Mouse (Mus musculus) limb, embryonic 12.5 days (tissue): ENCODE measurements around the gene Cog6. TPM values are rescaled to one million over a fixed set of nuclear protein-coding genes. Genes with fewer than 3 reads are reported as not detected.
A peak's percentile ranks its signal among the peaks of the same experiment; 100 is the strongest.

Experiments
- ATAC-seq: fragments of 200-750 bp; cut with Nextera tagmentation; 2 replicates; pipeline ENCODE4 v1.8.0; 2017; ENCODE audit warnings: low read depth, moderate TSS enrichment; ENCODE audit not compliant: insufficient number of reproducible peaks, insufficient read depth, low FRiP score, low TSS enrichment
- H3K27ac ChIP-seq: fragments of 300-500 bp; sonication (generic); 2 replicates; pipeline ENCODE4 v1.5.1; 2016; ENCODE audit warnings: mild to moderate bottlenecking, moderate library complexity
- H3K27me3 ChIP-seq: fragments of 300-500 bp; sonication (generic); 2 replicates; pipeline ENCODE4 v1.6.1; 2016; ENCODE audit warnings: mild to moderate bottlenecking, moderate library complexity
- H3K36me3 ChIP-seq: fragments of 300-500 bp; sonication (generic); 2 replicates; pipeline ENCODE4 v1.6.1; 2016; ENCODE audit warnings: mild to moderate bottlenecking, moderate library complexity
- H3K4me1 ChIP-seq: fragments of 300-500 bp; sonication (generic); replicated peaks from 2 replicates; pipeline ENCODE4 v1.6.1; 2016
- H3K4me2 ChIP-seq: fragments of 300-500 bp; sonication (generic); 2 replicates; pipeline ENCODE4 v1.6.1; 2016; ENCODE audit warnings: mild to moderate bottlenecking, moderate library complexity
- H3K4me3 ChIP-seq: fragments of 300-500 bp; sonication (generic); replicated peaks from 2 replicates; pipeline ENCODE4 v1.5.1; 2016; ENCODE audit warnings: mild to moderate bottlenecking
- H3K9ac ChIP-seq: fragments of 300-500 bp; sonication (generic); replicated peaks from 2 replicates; pipeline ENCODE4 v1.6.1; 2016; ENCODE audit warnings: mild to moderate bottlenecking, moderate library complexity
- H3K9me3 ChIP-seq: fragments of 300-500 bp; sonication (generic); 2 replicates; pipeline ENCODE4 v1.6.1; 2016; ENCODE audit warnings: mild to moderate bottlenecking, moderate library complexity
- WGBS: fragments of 180-500 bp; shearing (Covaris S2); methylation state at CpG from one replicate; pipeline ENCODE4 v1.1.7; 2016; 5-methylcytosine and 5-hydroxymethylcytosine counted together
- polyA plus RNA-seq: library from polyadenylated mRNA; unstranded; fragments of >200 nt; fragmentation: Nextera tagmentation; extraction: Ambion mirVana; gene quantifications from 2 replicates; pipeline ENCODE4 v1.2.1, GENCODE M21; 2016

Cog6 gene
- polyA plus RNA-seq, 1 experiment from 2014 or later, result 51.5 TPM

DNA sequence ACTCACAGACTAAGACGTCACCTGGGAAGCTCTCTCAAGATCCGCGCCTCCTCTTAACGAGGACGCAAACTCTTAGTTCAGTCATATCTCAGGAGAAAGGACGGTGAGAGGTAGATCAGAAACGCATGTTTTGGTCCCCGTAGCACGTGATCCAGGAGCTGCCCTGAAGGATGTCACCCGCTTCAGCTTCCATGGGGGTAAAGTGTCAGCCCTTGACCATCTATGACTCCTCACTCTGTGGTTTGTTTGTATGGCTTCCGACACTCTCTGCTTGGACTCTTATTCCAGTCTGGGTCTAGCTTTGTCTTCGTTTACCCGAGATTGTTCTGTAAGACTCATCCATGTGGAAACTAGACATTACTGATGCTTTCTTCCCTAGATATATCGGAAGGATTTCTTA lies 54.6 kb downstream of the Cog6 start:
- Histone ChIP-seq H3K4me2 (no peak overlapping the region), H3K9me3 (peaks cover 5% of the 10 kb centered on the region; the same call in 1 of the 2 replicates), H3K36me3 (no peaks in the 10 kb centered on the region), H3K27me3 (no peaks in the 10 kb centered on the region), H3K4me1 (peaks cover 17% of the 10 kb centered on the region), H3K9ac (no peak overlapping the region), H3K27ac (no peak overlapping the region), H3K4me3 (no peak overlapping the region)
- ATAC-seq, result no peak
- WGBS, result 93% methylated on average over 14 of the region's 14 CpGs

DNA sequence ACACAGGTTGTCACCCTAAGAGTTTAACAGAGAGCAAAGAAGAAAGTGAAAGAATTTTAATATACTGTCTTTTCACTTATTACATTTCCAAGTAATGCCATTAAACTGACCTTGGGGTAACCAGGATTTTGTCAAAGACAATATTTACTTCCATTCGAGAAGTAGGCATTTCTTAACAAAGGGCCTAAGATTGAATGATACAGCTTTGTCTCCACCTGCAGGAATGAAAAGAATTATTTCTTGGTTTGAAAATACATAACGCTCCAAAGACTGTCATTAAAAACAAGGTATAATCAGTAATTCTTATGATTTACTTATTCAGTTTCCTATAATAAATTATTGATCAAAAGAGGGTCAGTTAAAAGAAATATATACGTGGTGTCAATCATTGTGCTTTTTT lies 55.4 kb downstream of the Cog6 start:
- H3K27me3 ChIP-seq, result no peaks in the 10 kb centered on the region
- no peak overlapping the region for H3K4me2 ChIP-seq
- WGBS, result 85% methylated on average over 3 of the region's 3 CpGs
- no peak overlapping the region for H3K4me3 ChIP-seq
- H3K9me3 ChIP-seq, result peaks cover 5% of the 10 kb centered on the region; the same call in 1 of the 2 replicates
- no peak overlapping the region for H3K27ac ChIP-seq
- no peak for ATAC-seq
- peaks cover 17% of the 10 kb centered on the region for H3K4me1 ChIP-seq
- no peak overlapping the region for H3K9ac ChIP-seq
- H3K36me3 ChIP-seq, result no peaks in the 10 kb centered on the region

DNA sequence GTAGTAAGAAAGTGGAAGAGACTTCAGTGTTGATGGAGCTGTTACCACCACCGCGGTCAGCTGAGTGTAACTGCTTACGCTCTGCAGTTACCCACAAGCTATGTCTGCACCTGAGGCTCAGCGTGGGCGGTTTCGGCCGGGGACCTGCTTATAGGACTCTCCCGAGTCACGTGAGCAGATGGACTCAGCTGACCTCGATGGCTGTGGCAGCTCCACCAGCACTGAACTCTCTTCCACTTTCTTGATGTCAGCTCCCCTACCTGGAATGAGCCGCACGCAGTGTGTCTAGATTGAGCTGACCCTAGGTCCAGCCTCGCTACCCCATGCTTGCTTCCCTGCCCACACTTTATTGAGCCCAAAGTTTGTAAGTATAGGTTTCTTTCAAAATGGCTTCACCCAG lies 56.1 kb downstream of the Cog6 start:
- no peaks in the 10 kb centered on the region for H3K27me3 ChIP-seq
- no peak for ATAC-seq
- H3K4me1 ChIP-seq, result peaks cover 17% of the 10 kb centered on the region
- no peak overlapping the region for H3K27ac ChIP-seq
- no peak overlapping the region for H3K4me3 ChIP-seq
- 93% methylated on average over 13 of the region's 13 CpGs for WGBS
- no peak overlapping the region for H3K9ac ChIP-seq
- H3K36me3 ChIP-seq, result no peaks in the 10 kb centered on the region
- peaks cover 5% of the 10 kb centered on the region; the same call in 1 of the 2 replicates for H3K9me3 ChIP-seq
- H3K4me2 ChIP-seq, result no peak overlapping the region

DNA sequence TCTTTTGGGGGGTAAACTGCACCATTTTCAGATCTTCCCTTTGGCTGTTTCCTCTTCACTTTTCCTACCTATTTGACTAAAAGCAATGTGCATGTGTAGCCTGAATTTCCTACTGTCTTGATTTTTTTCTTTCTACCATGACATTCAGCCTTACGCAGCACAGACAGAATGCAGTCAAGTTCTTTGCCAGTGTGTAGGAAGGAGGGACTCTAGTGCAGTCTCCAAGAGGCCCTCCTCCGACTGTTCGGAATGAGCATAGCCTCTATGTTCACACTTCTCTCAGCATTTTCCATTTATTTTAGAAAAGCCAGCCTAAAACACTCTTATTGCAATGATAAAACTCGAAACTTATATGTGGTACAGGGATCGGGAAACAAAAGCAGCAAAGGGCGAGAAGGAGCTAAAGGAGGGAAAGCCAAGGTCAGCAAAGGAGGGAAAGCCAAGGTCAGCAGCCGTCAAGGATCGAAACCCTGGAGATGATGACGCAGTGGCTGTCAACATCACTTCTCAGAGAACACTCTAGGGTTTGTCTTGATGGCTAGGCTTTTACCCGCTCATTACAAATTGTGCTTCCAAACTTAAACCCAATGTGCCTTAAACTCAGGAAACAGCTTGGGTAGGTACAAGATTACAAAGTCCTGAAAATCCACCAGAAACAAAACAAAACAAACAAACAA lies 58.5 kb downstream of the Cog6 start:
- no peaks in the 10 kb centered on the region for H3K27me3 ChIP-seq
- H3K9me3 ChIP-seq, result peaks cover 5% of the 10 kb centered on the region; the same call in 1 of the 2 replicates
- no peak for ATAC-seq
- H3K27ac ChIP-seq, result no peak overlapping the region
- 85% methylated on average over 10 of the region's 10 CpGs for WGBS
- H3K9ac ChIP-seq, result no peak overlapping the region
- peaks cover 21% of the 10 kb centered on the region for H3K4me1 ChIP-seq
- no peak overlapping the region for H3K4me2 ChIP-seq
- no peaks in the 10 kb centered on the region for H3K36me3 ChIP-seq
- H3K4me3 ChIP-seq, result no peak overlapping the region

DNA sequence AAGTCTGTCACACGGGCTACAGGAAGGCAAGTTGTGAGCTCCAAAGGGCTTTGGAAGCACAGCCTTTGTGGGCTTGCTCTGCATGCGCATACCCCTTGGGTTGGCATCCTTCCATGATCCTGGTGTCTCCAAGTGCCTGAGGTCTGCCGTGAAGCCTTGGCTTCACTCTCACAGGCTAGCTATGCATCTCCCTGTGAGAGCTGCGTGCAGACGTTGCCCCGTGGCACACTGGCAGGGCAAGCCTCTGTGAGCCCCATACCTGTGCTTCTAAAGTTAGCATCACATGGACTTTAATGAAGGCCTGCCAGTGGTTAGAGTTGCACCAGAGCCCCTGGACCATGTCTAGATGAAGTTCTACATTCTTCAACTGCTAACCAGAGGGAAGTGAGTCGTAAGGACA lies 59.2 kb downstream of the Cog6 start:
- Histone ChIP-seq H3K4me2 (no peak overlapping the region), H3K9me3 (peaks cover 5% of the 10 kb centered on the region; the same call in 1 of the 2 replicates), H3K36me3 (no peaks in the 10 kb centered on the region), H3K9ac (no peak overlapping the region), H3K27me3 (no peaks in the 10 kb centered on the region), H3K4me1 (peaks cover 15% of the 10 kb centered on the region), H3K27ac (peak overlapping the region; percentile 37; the same call in 1 of the 2 replicates), H3K4me3 (no peak overlapping the region)
- WGBS, result 85% methylated on average over 7 of the region's 7 CpGs
- ATAC-seq, result no peak

DNA sequence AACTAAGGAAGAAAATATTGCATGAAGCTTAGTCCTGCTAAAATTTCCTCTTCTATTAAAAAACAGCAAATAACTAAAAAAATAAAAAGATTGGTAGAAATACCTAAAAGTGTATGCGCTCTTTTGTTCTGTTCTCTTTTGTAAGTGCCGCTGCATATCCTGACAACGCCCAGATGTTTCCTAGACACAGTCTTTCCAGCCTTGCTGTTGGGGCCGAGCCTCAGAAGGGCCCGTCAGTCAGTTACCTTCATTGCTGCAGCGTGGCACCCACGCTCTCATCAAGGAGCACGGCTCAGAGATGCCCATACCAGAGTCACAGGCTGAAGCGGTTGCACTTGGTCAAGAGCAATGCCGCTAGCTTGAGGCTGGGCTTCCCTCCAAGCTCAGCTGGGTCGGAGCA lies 60.8 kb downstream of the Cog6 start:
- Histone ChIP-seq H3K27me3 (no peaks in the 10 kb centered on the region), H3K4me2 (no peak overlapping the region), H3K4me3 (no peak overlapping the region), H3K4me1 (peaks cover 15% of the 10 kb centered on the region), H3K36me3 (no peaks in the 10 kb centered on the region), H3K9ac (no peak overlapping the region), H3K9me3 (peaks cover 5% of the 10 kb centered on the region; the same call in 1 of the 2 replicates), H3K27ac (no peak overlapping the region)
- WGBS, result 84% methylated on average over 11 of the region's 11 CpGs
- ATAC-seq, result no peak

DNA sequence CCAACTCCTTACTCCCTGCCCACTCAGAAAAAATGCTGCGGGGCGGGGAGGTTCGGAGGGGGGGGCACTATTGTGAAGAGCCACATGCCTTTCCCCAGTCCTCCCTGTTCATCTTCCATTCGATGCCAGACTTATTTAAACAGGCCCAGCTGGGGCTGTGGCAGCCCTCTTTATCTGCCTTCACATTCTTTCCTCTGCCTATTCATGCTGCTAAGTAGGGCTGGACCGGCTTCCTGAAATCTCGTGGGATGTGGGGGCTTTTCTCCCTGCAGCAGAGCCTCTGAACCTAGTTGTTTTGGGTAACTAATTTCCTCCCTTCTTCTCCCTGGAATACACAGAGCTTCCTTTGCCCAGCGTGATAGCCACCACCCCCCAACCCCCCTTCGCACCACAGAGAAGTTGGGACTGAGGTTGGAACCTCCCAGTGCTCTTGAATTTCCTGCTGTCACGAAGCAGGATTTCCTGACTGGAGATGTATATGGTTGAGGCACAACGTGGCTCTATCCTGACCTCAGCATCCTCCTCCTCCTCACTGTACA lies 61.5 kb downstream of the Cog6 start:
- WGBS, result 35% methylated on average over 10 of the region's 10 CpGs

DNA sequence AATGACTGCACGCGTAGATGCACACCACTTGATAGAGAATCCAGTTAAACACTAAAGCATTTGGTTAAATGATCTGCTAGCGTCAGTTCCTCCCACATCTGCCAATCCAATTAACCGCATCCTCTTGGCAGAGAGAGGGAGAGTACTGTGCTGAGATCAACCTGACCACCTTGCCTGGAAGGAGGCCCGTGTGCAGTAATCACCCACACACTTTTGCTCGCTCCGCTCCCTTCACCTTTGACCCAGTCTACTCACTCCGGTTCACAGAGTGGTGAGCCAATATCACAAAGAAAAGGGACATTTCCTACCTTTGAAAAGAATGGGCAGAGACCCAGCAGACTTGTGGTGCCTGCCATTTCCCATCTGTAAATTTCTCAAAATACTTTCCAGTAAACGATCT lies 62.4 kb downstream of the Cog6 start:
- H3K27ac ChIP-seq, result no peak overlapping the region
- WGBS, result 66% methylated on average over 9 of the region's 9 CpGs
- no peak overlapping the region for H3K4me2 ChIP-seq
- H3K27me3 ChIP-seq, result no peaks in the 10 kb centered on the region
- H3K9me3 ChIP-seq, result no peaks in the 10 kb centered on the region
- ATAC-seq, result no peak
- H3K4me3 ChIP-seq, result no peak overlapping the region
- no peak overlapping the region for H3K9ac ChIP-seq
- peaks cover 15% of the 10 kb centered on the region for H3K4me1 ChIP-seq
- no peaks in the 10 kb centered on the region for H3K36me3 ChIP-seq

More for the DNA sequence above, 61.5 kb downstream of the Cog6 start:
- Histone ChIP-seq H3K4me1 (peaks cover 15% of the 10 kb centered on the region), H3K9me3 (peaks cover 5% of the 10 kb centered on the region; the same call in 1 of the 2 replicates), H3K9ac (no peak overlapping the region), H3K4me3 (no peak overlapping the region), H3K4me2 (0 out of 2 replicates have a peak overlapping the region, but pooled peaks have one; percentile 0), H3K27me3 (no peaks in the 10 kb centered on the region), H3K36me3 (no peaks in the 10 kb centered on the region), H3K27ac (0 out of 2 replicates have a peak overlapping the region, but pooled peaks have one; percentile 0)
- no peak for ATAC-seq

DNA sequence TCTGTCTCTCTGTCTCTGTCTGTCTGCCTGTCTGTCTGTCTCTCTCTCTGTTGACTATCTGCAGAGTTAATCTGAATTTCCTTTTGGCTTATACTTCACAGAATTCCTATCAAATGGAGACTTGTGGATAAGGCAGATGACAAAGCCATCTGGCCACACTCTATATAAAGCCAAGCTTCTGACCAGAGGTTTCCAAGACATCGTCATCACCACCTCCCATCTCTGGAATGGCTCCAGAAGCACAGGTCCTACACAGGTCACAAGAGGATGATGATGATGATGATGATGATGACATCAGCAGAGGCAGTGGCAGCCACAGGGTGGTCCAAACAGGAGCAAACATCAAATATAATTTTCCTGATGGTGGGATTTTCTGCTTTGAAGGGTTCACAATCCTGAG lies 63.2 kb downstream of the Cog6 start:
- H3K27me3 ChIP-seq, result no peaks in the 10 kb centered on the region
- no peak overlapping the region for H3K4me2 ChIP-seq
- WGBS, result 81% methylated on average over 1 of the region's 1 CpGs
- H3K4me1 ChIP-seq, result peaks cover 15% of the 10 kb centered on the region
- H3K9ac ChIP-seq, result no peak overlapping the region
- H3K9me3 ChIP-seq, result no peaks in the 10 kb centered on the region
- no peak overlapping the region for H3K4me3 ChIP-seq
- H3K27ac ChIP-seq, result no peak overlapping the region
- no peak for ATAC-seq
- H3K36me3 ChIP-seq, result no peaks in the 10 kb centered on the region

DNA sequence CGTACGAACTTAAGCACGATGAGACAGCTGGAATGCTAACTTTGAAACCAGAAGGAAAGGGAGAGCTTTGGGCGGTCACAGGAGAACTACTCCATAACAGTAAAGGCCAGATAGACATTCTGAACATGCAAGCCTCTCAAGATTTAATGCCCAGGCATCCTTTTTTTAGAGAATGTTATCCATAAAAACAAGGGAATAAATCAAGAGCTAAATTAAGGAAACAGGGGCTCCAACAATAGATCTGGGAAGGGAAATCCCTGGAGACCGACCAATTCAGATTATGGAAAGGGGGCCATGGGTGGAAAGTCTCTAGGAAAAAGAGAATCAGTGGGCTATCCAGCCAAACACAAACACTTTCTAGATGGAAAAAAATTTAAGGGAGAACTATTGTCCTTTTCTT lies 68.2 kb downstream of the Cog6 start:
- Histone ChIP-seq H3K4me1 (no peaks in the 10 kb centered on the region), H3K9me3 (no peaks in the 10 kb centered on the region), H3K27me3 (no peaks in the 10 kb centered on the region), H3K27ac (no peak overlapping the region), H3K4me3 (no peak overlapping the region), H3K9ac (no peak overlapping the region), H3K4me2 (no peak overlapping the region), H3K36me3 (no peaks in the 10 kb centered on the region)
- ATAC-seq, result no peak
- 93% methylated on average over 5 of the region's 5 CpGs for WGBS

DNA sequence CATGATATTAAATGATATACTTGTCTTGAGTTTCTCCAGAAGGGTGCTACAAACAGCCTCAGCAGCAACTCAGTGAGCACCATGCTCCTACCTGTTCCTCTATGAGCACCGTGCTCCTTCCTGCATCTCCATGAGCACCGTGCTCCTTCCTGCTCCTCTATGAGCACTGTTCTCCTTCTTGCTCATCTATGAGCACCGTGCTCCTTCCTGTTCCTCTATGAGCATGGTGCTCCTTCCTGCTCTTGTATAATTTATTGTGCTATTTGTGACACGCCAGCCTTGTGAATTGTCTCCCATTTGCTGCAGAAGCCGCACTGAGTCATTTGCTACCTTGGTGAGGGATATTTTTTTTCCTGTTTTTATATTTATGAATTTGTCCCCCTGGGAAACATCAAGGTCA lies 69.6 kb downstream of the Cog6 start:
- Histone ChIP-seq H3K4me2 (no peak overlapping the region), H3K27me3 (no peaks in the 10 kb centered on the region; the same call in 1 of the 2 replicates), H3K27ac (no peak overlapping the region), H3K4me1 (no peaks in the 10 kb centered on the region), H3K36me3 (no peaks in the 10 kb centered on the region), H3K4me3 (no peak overlapping the region), H3K9me3 (no peaks in the 10 kb centered on the region), H3K9ac (no peak overlapping the region)
- no peak for ATAC-seq
- WGBS, result 91% methylated on average over 5 of the region's 5 CpGs
